Mouse (Mus musculus) bone marrow macrophage, adult 2 months (primary cell): ENCODE data around the gene Clps. TPM values are rescaled to one million over a fixed set of nuclear protein-coding genes. Genes with fewer than 3 reads are reported as not detected.

Experiments
- H3K27ac ChIP-seq: 2 replicates; pipeline ENCODE4 v1.5.1; 2012; ENCODE audit warnings: low read depth, low read length; ENCODE audit not compliant: insufficient read depth
- H3K4me1 ChIP-seq: 2 replicates; pipeline ENCODE4 v1.6.1; 2012; ENCODE audit warnings: low read length; ENCODE audit not compliant: control insufficient read depth, insufficient read depth
- H3K4me3 ChIP-seq: 2 replicates; pipeline ENCODE4 v1.5.1; 2012; ENCODE audit warnings: mild to moderate bottlenecking, low read length, moderate library complexity; ENCODE audit not compliant: insufficient read depth
- CTCF ChIP-seq: IDR thresholded peaks from 2 replicates; pipeline ENCODE4 v1.5.1; 2012; ENCODE audit warnings: low read depth, mild to moderate bottlenecking, low read length, moderate library complexity
- POLR2A ChIP-seq: IDR thresholded peaks from 2 replicates; pipeline ENCODE4 v1.6.1; 2012; ENCODE audit warnings: mild to moderate bottlenecking, low read depth, low read length, borderline replicate concordance
- polyA plus RNA-seq: library from polyadenylated mRNA; stranded (reverse); fragments of >200 nt; gene quantifications from 2 replicates; pipeline ENCODE4 v1.2.4, GENCODE M21; 2012; ENCODE audit not compliant: missing spikeins, insufficient read depth, insufficient read length

Clps gene
- polyA plus RNA-seq, 1 experiment, result not detected

DNA sequence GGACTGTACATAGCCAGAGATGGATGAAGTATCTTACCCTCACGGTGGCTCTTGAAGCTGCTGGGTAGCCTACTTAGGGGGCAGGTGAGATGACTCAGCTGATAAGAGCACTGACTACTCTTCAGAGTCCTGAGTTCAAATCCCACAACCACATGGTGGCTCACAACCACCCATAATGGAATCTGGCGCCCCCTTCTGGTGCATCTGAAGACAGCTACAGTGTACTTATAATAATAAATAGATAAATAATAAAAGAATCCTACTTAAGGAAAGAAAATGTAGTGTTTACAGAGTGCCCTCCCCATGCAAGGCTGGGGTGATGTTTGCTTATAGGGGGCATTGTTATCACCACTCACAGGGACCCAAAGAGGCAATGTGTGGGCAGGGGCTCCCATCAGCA, 20.5 kb upstream of the Clps start:
- TF ChIP-seq CTCF (no peak), POLR2A (no peak)
- no peaks in the 10 kb centered on the region for H3K4me1 ChIP-seq
- no peak overlapping the region for H3K4me3 ChIP-seq
- no peak overlapping the region for H3K27ac ChIP-seq

DNA sequence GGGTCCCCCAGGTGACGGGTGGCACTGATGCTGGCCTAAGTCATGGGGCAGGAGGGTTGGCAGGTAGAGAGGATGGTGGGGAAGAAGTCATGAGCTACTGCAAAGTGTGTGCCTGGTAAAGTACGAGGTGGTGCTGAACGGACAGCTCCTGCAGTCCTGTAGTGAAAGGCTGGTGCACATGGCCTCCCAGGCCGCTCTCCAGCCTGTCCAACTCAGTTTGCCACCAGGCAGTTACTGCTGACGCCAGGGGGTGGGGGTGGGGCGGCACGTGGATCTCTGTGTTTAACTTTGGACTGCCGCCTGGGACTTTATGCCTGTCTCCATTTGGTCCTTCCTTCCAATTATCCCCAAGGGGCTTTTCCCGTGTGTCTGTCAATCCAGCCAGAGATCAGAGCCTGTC, 19.8 kb upstream of the Clps start:
- Histone ChIP-seq H3K4me3 (no peak overlapping the region), H3K4me1 (no peaks in the 10 kb centered on the region), H3K27ac (no peak overlapping the region)
- TF ChIP-seq CTCF, result no peak
- TF ChIP-seq POLR2A, result no peak

DNA sequence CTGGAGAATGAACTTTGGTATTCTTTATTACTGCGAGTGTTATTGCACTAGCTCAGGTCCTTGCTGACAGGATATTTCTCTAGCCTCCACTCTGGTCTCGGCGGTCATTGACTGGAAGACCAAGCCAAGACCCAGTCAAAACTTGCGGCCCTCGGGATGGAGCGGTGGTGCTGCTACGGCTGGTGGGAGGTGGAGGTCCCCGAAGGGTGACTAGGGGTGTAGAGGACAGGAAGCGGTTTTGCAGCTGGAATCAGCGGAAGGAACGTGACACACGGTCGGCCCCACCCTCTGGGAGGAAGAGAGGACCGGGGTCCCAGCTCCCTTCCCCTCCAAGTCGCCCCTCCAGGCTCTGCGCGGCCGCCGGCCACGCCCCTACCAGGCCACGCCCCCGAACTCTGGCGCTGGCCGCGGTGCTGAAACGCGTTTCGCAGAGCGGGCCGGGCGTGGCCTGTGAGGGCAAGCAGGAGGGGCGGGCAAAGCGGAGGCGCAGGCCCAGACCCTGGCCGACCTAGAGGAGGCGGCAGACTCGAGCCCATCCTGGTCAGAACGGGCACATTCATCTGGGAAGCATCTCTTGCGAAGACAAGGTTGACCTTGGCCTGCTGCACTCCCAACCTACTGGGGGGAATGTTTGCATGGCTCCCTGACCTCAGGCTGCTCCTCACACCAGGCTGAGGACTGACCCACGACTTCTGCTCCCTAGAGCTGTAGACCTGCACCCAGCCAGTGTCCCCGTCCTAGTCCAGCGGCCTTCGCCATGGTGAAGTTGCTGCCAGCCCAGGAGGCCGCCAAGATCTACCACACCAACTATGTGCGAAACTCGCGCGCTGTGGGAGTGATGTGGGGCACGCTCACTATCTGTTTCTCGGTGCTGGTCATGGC, 14.9 kb upstream of the Clps start, which contains the start of gene Lhfpl5:
Gene Lhfpl5, plus strand, starts transcription at position 398 of the 882 bp plus-strand sequence.
- TF ChIP-seq POLR2A, result no peak
- no peak for TF ChIP-seq CTCF
- no peak within 1 kb of the TSS for H3K4me3 ChIP-seq
- H3K27ac ChIP-seq, result no peak within 1 kb of the TSS
- no peaks in the 10 kb centered on the region for H3K4me1 ChIP-seq

DNA sequence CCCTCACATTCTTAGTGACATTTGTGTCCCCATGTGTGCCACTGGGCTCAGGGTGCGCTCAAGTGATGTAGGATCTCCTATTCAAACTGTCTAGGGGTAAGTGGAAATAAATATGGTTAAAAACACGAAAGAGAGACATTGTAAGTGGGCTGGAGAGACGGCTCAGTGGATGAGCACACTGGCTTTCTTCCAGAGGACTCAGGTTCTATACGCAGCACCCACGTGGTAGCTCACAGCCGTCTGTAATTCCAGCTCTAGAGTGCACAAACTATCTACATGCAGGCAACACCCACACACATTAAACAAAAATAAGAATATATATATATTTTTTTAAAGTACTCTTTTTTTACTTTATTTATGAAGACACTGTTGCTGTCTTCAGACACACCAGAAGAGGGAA, 12.4 kb upstream of the Clps start:
- Histone ChIP-seq H3K27ac (no peak overlapping the region), H3K4me1 (no peaks in the 10 kb centered on the region), H3K4me3 (no peak overlapping the region)
- no peak for TF ChIP-seq POLR2A
- TF ChIP-seq CTCF, result no peak

DNA sequence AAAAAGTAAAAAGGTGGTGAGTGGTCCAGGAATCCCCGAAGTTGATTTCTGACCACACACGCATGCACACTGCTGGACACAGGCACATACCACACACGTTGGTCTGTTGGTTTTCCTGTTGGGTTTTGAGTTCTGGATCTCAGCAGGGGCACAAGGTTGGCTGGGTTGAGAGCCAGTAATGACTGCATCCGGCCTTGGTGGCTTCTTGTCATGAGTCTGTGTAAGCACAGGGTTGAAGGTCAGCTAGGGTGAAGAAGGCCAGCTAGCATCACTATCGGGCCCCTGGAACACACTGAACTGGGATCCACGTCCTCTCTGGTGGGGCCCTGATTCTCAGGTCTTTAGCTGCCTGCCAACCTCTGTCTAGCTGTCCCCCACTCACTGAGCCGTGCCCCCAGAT, 12.0 kb upstream of the Clps start:
- Histone ChIP-seq H3K27ac (no peak overlapping the region), H3K4me3 (no peak overlapping the region), H3K4me1 (no peaks in the 10 kb centered on the region)
- TF ChIP-seq CTCF (no peak), POLR2A (no peak)

- Histone ChIP-seq H3K27ac (no peak overlapping the region), H3K4me3 (no peak overlapping the region), H3K4me1 (no peaks in the 10 kb centered on the region)
- no peak for TF ChIP-seq POLR2A
- no peak for TF ChIP-seq CTCF
These were observed 11.3 kb upstream of the Clps start for GRCm38 (mm10) chr17:28571868-28572267.

GRCm38 (mm10) chr17:28567541-28567940, 7.0 kb upstream of the Clps start:
- Histone ChIP-seq H3K4me1 (no peaks in the 10 kb centered on the region), H3K4me3 (no peak overlapping the region), H3K27ac (no peak overlapping the region)
- no peak for TF ChIP-seq POLR2A
- no peak for TF ChIP-seq CTCF

DNA sequence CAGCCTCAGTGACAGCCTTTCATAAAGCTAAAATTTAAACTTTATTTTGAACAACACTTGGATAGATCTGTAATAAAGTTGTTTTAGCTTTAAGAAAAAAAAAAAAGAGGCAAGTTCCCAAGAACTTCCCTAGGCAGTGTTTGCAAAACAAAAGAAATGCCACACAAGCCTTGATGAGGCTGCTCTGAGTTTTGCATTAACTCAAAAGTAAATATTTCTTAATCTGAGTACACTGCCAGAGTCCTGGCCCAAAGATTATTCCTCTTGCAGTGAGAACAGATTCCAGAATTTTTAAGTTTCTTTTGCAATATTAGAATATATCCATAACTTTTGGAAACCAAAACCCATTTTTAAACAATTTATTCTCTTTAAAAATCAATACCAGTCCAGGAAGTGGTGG, 4.6 kb upstream of the Clps start:
- Histone ChIP-seq H3K4me1 (no peaks in the 10 kb centered on the region), H3K27ac (no peak overlapping the region), H3K4me3 (no peak overlapping the region)
- no peak for TF ChIP-seq CTCF
- no peak for TF ChIP-seq POLR2A

DNA sequence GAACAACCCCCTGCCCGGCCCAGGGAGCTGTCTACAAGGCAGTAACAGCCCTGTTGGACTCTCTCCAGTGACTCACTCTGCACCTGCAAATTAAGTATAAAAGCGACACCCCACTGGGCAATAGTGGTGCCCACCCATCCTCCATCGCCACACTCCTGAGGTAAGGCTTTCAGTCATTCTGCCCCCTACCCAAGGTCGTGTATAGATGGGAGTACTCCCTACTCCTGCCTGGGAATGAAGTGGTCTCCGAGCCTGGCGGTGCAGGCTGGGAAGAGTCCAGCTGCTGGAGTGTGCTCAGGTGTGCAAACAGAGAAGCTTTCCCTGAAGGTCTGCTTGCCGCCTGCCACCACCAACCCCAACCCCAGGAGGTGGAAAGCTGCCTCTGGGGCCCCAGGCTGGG, 1.0 kb upstream of the Clps start:
- Histone ChIP-seq H3K27ac (no peak overlapping the region), H3K4me3 (no peak overlapping the region), H3K4me1 (peaks cover 4% of the 10 kb centered on the region)
- TF ChIP-seq POLR2A (no peak), CTCF (no peak)

DNA sequence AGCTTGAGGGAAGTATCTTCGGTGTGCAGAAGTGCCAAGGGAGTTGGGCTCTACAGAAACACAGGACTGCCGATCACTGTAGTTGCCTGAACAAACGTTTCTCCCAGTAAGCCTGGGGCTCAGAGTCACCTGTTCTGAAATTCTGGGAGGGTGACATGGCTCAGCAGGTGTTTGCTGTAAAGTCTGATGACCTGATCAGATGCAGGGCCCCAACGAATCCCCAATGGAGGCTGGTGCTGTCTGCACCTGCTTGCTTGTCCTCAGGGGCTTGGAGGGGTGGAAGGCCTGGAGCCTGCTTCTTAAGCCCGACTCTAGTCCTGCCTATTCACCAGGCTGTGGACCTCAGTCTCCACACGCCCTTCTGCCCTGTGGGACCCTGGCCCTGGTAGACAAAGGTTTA, 2.8 kb downstream of the Clps start:
- TF ChIP-seq POLR2A, result no peak
- no peak for TF ChIP-seq CTCF
- H3K4me1 ChIP-seq, result peaks cover 4% of the 10 kb centered on the region
- H3K4me3 ChIP-seq, result no peak overlapping the region
- H3K27ac ChIP-seq, result no peak overlapping the region
